Mouse (Mus musculus): ENCODE measurements around the gene Gna13.
A peak's percentile ranks its signal among the peaks of the same experiment; 100 is the strongest.

Gna13 gene

DNA sequence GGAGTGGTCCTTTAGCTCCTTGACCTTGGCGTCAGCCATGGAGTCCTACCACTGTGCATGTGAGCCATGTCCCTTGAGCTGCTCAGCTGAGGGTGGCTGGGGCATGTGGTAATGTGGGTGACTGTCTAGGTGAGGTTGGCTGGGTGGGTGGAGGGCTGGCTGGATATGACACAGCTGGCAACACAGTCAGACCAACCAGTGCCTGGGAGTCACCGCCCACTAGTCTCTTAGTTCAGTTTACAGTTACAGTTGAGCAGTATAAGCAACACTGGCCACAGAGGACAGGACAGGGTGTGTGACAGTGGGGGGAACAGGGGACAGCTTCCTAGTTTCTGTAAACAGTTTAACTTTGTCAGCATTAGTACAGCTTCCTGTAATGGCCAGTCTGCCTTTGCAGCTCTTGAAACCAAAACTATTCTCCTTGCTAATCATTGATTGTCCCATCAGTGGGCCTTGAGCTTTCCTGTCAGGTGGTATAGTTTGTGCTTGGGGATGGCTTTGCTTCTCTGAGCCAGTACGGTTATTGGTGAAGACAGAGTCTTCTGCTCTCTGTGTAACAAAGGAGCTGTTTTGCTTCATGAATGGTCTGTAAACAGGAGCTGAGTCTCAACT, 6.5 kb downstream of the Gna13 start:
- DNase-seq (ENCODE audit: low read depth, low spot score) = no peak

DNA sequence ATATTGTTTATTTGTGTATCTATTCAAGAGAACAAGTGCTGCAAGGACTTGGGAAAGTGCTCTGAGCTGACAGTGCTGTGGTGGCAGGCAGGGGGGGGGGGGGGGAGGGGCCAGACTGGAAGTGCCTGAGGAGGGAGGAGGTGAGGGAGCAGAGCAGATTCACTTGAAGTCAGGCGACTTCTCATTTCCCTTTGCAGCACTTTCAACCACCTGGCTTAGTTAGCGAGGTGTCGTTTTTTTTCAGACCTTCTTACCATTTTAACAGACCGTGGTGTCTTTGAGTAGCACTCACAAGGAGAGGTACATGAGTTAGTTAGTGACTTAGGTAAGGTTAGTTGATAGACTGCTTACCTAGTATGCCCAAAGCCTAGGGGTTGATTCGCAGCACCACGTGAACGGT, 12.8 kb downstream of the Gna13 start:
- no peak for DNase-seq (ENCODE audit: low read depth, low spot score)

DNA sequence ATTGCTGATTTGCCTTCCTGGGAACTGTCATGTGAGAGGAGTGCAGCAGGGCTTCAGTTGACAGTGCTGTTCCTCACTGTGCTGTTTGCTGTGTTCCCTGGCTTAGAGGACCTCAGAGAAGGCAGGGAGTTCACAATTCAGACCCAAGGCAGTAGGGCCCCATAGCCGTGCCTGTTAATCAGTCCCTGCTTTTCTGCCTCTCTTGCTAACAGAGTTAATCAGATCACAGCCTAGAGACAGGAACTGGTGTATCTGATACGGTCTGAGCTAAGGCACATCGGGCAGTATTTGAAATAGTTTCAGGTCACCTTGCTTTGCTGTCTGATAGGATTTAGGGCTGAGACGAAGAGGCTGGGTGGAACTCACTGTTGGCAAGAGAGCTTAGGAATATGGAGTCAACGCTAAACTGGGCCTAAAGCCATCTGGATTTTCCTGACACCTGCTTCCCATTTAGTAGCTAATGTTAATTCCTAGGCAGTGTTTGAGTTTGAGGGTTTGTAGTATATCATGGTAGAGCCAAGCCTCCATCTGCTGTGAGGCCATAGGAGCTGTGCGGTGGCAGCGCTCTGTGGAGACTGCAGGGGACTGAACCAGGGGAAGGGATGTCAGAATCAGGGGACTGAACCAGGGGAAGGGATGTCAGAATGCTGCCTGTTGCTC, 14.0 kb downstream of the Gna13 start:
- DNase-seq (ENCODE audit: low read depth, low spot score) = no peak

DNA sequence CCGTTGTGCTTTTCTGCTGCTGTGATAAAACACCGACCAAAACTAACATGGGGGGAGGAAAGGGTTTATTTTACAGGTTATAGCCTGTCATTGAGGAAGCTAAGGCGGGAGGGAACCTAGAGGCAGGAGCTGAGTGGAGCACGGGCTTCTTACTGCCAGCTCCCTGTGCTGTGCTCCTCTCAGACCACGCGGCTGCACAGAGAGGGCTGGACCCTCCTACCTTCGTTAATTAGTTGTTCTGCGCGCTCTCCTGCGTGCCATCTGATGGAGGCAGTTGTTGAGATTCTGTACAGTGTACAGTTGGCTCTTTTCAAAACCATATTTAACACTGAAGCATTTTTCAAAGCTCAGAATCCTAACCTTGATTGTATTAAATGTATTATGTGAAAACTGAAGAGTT, 14.8 kb downstream of the Gna13 start:
- DNase-seq (ENCODE audit: low read depth, low spot score) = no peak

DNA sequence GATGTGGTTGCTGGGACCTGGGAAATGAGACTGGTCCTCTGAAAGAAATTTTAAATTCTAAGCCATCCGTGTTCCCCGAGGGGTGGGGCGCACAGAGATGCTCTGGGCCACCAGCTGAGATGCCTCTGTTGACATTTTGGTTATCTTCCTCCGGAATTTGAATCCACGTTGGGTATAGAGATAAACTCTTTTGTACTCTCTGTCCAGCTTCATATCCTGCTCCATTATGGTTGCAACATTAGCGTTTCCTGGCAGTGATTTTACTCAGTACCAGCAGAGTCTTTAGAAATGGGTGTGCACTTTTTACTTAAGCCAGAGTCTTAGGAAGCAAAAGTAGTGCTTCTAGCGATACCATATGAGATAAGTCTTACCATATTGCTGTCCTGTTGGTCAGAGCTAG, 15.4 kb downstream of the Gna13 start:
- DNase-seq (ENCODE audit: low read depth, low spot score) = no peak

DNA sequence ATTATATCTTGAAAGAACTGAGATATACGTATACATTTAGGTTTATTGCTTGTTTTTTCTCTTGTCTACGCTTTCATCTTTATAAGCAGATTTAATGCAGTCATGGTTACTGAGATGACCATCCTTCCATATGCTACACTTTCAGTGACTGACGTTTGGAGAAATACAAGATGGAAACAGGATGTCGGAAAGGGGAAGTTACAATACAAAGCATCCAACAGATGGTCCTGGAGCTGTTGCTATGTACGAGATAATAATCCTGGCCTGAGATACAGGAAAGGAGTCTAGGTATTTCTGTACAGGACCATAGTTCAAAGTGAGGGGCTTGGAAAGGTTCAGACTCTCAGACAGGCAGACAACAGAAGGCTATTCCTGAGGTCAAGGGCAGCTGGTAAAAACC, 18.0 kb downstream of the Gna13 start:
- no peak for DNase-seq (ENCODE audit: low read depth, low spot score)

DNA sequence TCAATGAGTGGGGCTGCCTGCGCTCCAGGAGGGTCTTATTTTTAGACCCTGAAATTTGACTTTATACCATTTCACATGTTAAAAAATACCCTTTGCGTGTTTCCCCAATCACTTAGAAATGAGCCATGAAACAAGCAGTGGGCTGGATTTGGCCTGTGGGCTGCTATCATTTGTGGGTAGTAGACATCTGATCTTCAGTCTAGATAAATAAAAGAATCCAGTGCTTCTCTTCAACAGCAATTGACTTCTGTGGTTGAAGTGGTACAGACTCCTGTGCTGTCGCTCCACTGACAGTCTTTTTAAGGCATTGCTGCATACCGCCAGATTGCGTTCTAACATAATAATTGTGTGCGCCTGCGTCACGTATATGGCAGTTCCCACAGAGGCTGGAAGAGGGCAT, 22.7 kb downstream of the Gna13 start:
- no peak for DNase-seq (ENCODE audit: low read depth, low spot score)

DNA sequence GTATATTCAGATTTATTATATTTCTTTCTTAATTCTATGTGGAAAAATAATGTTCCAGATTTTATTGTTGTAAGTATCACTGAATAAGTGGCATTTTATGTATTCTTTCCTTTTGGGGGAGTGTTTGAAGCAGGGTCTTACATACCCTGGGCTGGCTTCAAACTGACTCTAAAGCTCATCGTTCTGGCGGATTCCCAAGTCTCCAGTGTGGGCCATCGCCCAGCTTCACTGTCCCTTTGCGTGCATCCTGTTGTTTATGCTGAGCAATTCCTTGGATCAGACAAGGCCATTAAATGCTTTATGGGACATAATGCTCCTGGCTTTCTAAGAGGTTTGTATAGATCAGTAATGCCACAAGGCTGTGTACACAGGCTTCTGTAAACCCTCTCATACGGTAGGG, 26.4 kb downstream of the Gna13 start:
- no peak for DNase-seq (ENCODE audit: low read depth, low spot score)

DNA sequence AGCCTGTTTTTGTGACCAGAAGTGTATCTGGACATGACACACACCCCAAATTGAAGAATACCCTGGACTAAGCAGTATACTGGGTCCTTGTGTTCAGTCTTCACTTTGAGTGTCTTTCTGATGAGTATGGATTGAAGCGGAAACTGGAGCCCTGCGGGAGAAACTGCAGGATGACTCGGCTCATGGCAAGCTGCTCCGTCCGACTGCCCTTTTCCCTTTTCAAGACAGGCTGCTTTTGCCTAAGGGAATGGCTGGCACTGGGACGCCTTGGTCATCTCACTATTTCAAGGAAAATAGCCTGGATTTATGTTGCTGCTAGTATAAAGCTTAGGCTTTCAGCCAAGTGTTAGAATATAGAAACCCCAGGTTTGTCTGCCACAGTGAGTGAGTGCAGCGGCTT, 28.6 kb downstream of the Gna13 start:
- peak; percentile 59 for DNase-seq (ENCODE audit: low read depth, low spot score)

DNA sequence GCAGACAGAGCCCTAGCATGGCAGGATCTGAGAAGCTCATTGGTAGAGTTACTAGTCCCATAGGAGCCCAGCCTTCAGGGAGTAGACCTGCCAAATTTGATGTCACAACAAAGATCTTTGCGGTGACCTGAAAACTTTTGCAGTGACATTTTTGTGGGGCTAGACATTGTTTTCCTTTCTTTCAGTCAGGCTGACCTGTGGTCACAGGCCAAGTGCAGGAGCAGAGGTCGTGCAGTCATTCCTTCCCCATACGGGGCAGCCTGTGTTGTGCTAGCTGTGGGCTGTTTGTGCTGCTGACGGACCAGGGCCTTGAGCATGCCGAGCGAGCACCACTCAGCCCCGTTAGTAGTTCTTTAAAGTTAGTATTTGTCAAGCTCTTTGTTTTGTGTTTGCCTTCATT, 29.1 kb downstream of the Gna13 start:
- no peak for DNase-seq (ENCODE audit: low read depth, low spot score)

DNA sequence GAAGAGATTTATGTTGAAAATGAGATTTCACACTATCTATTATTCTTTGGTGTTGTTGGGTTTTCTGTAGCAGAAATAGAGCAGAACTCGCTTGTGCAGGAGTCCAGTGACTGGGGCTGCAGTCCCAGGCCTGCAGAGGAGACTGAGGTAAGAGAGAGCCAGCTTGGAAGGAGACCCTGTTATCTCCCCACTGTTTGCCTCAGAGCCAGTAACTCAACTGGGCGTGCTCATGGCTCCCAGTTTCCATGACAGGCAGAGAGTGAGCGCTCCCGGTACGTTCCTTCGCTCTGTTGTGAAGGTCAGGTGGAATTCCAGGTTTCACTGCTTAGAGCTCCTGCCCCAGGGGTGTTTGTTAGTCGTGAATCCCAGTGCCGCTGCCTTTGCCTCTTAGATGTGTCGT, 30.0 kb downstream of the Gna13 start:
- no peak for DNase-seq (ENCODE audit: low read depth, low spot score)

DNA sequence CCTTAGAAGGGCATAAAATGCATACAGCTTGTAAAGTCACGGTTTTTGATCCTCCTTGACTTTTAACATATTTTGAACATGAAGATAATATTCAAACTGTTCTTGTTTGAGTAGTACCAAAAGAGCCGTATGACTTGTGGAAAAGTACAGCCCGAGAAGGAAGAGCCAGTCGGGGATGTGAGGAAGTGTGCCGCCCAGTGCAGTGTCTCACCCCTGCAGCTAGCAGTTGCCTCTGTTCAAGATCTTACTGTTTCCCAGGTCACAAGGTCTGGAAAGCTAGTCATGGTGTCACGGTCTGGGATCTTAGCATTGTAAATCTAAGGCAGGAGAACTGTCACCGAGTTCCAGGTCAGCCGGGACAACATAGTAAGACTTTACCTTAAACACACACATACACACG, 32.1 kb downstream of the Gna13 start:
- DNase-seq (ENCODE audit: low read depth, low spot score) = no peak

DNA sequence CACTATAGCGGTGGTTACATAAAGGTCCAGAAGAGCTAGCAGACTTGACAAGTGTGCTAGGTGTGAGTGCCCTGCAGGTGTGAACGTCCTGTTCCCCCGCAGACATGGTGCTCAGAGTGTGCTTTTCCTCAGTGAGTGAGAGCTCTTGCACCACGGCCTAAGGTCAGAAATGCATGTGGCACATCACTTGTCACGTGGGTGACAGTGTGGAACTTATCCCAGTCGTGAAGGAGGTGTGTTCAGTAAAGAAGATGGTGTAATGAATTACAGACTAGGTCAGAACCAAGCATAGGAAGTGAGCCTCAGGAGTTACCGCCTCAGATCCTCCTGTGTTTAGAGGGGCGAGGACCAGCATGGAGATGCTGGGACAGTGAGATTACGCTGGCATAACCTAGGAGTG, 32.7 kb downstream of the Gna13 start:
- DNase-seq (ENCODE audit: low read depth, low spot score) = no peak

DNA sequence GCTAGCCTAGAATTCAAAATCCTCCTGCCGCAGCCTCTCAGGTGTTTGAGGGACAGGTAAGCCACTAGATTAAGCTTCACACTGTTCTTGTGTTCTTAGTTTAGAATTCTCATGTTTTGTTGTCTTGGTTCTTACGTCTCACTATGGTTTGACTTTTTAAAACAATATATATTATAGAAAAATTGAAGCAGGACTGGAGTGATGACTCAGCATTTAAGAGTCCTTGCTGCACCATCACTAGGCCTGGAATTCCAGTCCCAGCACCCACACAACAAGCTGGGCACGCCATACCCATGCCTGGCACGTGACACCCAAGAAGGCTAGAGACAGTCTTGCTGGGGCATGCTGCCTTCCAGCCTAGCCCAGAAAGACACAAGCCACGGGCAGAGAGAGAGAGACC, 43.8 kb downstream of the Gna13 start:
- DNase-seq (ENCODE audit: low read depth, low spot score) = no peak

DNA sequence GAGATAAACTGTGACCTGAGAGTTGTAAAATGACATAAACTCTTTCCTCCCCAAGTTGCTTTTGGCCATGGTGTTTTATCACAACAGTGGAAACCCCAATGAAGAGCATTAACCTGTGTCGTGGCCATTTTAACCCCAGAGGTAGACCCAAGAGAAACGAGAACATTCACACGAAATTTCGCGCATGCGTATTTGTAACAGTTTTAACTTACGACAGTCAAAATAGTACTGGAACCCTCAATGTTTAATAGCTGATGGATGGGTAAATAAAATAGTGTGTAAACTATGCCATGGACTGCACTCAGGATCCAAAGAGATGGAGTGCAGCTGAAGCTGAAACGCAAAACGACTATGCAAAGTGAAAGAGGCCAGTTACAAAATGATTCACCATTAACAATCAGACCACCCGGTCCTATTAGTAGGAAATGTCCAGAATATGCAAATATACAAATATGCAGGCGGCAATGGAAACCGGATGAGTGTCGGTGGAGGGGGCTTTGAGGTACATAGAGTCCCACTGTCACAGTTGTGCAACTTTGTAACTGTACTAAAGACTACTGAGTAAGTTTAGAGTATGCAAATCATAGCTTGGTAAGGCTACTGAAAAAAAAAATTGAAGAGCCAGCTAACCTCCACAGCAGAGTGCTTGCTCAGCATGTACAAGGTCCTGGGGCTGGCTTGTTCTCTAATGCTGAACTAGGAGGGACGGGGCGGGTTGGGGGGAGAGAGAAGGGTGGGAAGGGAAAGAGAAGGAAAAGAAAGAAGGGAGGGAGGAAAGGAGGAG, 47.8 kb downstream of the Gna13 start:
- DNase-seq (ENCODE audit: low read depth, low spot score) = no peak

DNA sequence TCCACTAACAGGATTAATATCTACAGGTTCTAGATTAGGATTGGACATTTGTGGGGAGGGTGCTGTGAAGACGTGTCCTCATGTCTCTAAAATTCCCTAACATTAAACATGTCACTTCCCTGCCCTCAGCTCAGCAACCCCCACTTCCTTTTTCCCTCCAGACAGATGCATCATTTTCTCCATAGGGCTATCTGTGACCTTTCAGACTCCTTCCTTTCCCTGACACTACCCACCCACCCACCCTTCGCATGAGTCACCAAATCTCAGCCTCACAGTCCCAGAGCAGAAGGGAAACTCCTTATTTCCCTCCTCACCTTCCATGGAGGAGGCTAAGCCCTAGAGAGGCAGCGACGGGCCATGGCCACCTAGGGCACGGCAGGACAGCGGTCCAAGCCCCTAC, 51.0 kb downstream of the Gna13 start, which contains the start of gene 9930022D16Rik:
Gene 9930022D16Rik (plus strand): TSS at position 301 of the 400 bp plus-strand sequence.
- DNase-seq (ENCODE audit: low read depth, low spot score) = peak; percentile 6

DNA sequence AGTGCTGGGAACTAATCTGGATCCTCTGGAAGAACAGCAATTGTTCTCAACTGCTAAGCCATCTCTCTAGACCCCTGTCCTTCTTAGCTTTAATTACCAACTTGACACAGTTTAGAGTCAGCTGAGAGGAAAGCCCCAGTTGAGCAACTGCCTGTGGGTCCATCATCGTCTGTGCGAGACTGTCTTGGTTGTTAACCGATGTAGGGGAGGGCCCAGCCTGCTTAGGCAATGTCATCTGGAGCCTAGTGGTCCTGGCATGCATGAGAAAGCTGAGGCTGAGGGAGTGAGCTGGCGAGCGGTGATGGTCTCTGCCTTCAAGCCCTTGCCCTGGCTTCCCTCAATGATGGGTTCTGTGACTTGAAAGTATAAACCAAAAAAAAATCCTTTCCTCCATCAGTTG, 52.2 kb downstream of the Gna13 start:
- no peak for DNase-seq (ENCODE audit: low read depth, low spot score)

DNA sequence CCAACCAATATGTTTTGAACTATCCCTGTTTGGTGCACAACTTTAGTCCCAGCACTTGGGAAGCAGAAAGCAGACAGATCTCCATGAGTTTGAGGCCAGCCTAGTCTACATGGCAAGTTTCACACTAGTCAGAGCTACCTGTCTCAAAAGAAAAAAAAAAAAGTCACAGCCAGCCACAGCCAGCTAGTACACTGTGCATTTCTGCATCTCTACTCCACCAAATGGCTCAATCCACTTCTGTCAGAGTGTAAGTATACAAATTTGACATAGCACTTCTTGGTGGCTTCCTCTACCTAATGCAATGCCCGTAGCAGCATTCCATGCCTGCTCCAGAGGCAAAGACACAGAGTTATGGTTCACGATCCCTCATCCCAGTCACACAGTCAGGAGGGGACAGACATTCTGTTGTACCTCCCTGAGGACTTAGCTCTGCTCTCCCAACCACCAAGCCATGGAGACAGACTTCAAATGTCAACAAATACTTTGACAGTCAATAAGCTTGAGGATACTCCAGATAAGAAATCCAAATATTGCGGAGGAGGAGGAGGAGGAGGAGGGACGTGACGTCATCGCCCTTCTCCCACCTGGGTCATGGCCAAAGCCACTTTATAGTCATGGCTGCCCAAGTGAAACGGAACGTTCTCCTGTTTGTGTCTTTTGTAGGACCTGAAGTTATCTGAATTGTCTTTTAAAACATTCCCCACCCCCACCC, 54.2 kb downstream of the Gna13 start:
- DNase-seq (ENCODE audit: low read depth, low spot score) = no peak

DNA sequence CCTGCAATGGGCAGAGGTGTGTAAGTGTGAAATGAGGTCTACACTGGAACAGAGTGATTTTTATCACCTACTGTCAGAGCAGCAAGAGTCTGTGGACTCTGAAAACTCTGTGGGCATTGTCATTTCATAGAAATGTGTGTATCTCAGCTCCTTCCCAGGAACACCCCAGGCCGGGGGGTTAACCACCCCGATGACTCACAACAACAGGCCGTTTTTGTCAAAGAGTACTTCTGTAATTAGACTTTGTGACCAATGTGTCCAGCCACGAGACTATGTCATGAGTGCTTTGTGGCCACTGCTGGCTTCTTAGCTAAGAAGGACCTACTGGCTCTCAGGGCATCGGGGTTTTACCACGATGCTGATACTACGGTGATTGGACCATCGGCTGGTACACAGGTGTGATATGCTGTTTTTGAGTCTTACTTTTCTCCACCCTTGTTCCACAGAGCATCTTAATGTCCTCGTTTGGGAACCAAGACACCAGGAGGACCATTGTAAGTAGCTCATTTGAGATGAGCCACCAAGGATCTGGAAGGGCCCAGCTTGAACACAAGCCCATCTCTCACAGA, 54.9 kb downstream of the Gna13 start:
- no peak for DNase-seq (ENCODE audit: low read depth, low spot score)

DNA sequence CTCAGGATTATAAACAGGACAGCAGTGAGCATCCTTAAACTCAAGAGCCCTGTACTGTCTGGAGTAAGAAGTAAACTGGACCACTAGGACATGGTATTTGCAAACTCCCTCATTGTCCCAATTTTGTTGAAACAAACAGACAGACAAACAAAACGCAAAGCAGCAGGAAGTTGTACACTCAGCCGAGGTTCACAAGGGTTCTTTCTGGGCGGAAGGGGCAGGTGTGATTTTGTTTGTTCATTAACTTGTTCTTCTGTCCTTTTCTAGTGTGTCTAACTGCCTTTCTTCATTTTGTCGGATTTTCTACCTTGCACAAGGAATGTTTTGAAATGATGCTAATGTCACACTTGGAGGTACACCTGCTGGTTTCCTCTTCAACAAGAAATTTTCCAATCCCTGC, 56.8 kb downstream of the Gna13 start:
- DNase-seq (ENCODE audit: low read depth, low spot score) = no peak

DNA sequence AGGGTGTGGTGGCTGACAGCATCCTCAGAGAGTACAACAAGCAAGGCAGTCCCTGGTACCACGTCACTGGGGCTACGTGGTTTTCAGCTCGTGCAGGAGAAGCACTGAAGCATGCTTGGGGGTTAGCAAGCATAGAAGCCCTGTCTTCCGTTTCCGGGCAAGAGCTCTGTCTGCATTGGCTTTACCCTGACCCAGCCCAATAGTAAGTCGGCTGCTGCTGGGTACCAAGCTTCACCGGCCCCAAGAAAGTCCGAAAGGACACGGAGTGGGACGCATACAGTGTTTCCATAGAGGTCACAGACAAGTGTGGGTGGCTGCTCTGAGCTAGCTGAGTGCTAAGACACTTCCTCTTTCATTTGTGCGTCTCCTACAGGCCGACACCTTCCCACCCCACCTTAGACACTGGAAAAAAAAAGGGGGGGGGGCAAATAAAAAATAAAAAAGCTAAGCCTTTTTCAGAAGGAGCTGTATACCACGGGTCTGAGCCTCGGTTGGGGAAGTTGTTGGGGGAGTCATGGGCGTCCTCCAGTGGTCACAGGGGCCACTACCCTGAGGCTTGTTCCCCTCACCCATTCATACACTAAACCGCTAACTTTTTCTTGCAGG, 57.4 kb downstream of the Gna13 start:
- DNase-seq (ENCODE audit: low read depth, low spot score) = no peak

DNA sequence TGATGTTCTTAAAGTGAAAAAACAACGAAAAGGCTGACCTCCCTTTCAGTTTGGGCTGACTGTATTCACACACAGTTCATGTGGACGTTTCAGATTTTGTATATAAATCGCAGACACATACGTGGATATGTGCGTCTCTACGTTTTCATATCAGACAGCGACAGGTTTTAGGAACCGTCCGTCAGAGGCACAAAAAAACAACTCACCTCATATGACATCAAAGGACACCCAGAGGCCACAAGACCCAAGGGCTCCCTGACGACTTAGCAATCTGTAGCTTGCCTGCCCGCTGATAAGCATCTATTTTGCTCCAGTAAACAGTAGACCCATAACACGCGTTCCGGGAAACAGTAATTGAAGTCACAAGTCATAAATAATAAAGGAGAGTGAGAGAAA, 57.9 kb downstream of the Gna13 start:
- DNase-seq (ENCODE audit: low read depth, low spot score) = no peak

All from 3T3-L1 (cell line).